ENCODE assay signal across 9 mouse cellular contexts in genomic region chr17:27656011-27656399, GRCm38 (mm10). TPM values are rescaled to one million over a fixed set of nuclear protein-coding genes. Genes with fewer than 3 reads are reported as not detected.
DNase-seq lines count a peak whose midpoint lies in the region; ATAC-seq and TF ChIP-seq lines count a peak whose summit lies in the region.
"Had no signal": no experiment of that assay in that cellular context is flagged by ENCODE, and none has a peak within 500 bp of the region (broad histone marks: within the 10 kb centered on the region; RNA-seq: fewer than 3 reads in every experiment).

No protein-coding gene starts in this region.

- H3K27me3 ChIP-seq in CH12.LX (replicated peaks), result peaks cover 8% of the 10 kb centered on the region
- H3K27me3 ChIP-seq in embryonic facial prominence, embryonic 15.5 days, result peaks cover 22% of the 10 kb centered on the region
- peaks cover 44% of the 10 kb centered on the region for H3K27me3 ChIP-seq in midbrain, embryonic 10.5 days (ENCODE audit: low read depth, poor library complexity, severe bottlenecking)
- H3K27me3 ChIP-seq in stomach, embryonic 15.5 days (replicated peaks), result peaks cover 31% of the 10 kb centered on the region

- peak overlapping the region; percentile 73 for H3K27ac ChIP-seq in CH12.LX (ENCODE audit: insufficient read depth, low read depth)
- no peak overlapping the region for H3K27ac ChIP-seq in embryonic facial prominence, embryonic 15.5 days (replicated peaks)
- H3K27ac ChIP-seq in midbrain, embryonic 10.5 days (replicated peaks), result peak overlapping the region; percentile 72
- H3K27ac ChIP-seq in stomach, embryonic 15.5 days, result no peak overlapping the region

- 3% methylated on average over 13 of the region's 14 CpGs for WGBS in embryonic facial prominence, embryonic 15.5 days
- 8% methylated on average over 14 of the region's 14 CpGs for WGBS in midbrain, embryonic 10.5 days
- WGBS in stomach, embryonic 15.5 days, result 6% methylated on average over 14 of the region's 14 CpGs

- no peak for TF ChIP-seq RAD21 in CH12.LX (IDR thresholded peaks at IDR 0.05; ENCODE audit: low read depth, low read length)

- 0 out of 2 replicates have a peak, but pooled peaks have one; percentile 13 for ATAC-seq in embryonic facial prominence, embryonic 15.5 days (ENCODE audit: insufficient number of reproducible peaks, low FRiP score, low TSS enrichment, low read depth)
- ATAC-seq in stomach, embryonic 15.5 days (ENCODE audit: insufficient read depth, low FRiP score, low read depth), result no peak

- peak overlapping the region; percentile 64 for H3K9ac ChIP-seq in CH12.LX (ENCODE audit: insufficient read depth, low read depth)
- no peak overlapping the region for H3K9ac ChIP-seq in embryonic facial prominence, embryonic 15.5 days
- H3K9ac ChIP-seq in stomach, embryonic 15.5 days, result no peak overlapping the region

- peak overlapping the region; percentile 54 to 72 (median 58) for H3K4me3 ChIP-seq in CH12.LX (replicated peaks in 1 of 3; ENCODE audit: low read depth in 2 of 3, low read length in 2 of 3, poor library complexity in 1 of 3)
- H3K4me3 ChIP-seq in embryonic facial prominence, embryonic 15.5 days (replicated peaks), result peak overlapping the region; percentile 50
- H3K4me3 ChIP-seq in midbrain, embryonic 10.5 days, result peak overlapping the region; percentile 69
- H3K4me3 ChIP-seq in stomach, embryonic 15.5 days (replicated peaks), result peak overlapping the region; percentile 38

- H3K4me2 ChIP-seq in CH12.LX (ENCODE audit: insufficient read depth, low read depth, poor library complexity, severe bottlenecking), result peak overlapping the region; percentile 84
- H3K4me2 ChIP-seq in embryonic facial prominence, embryonic 15.5 days (replicated peaks), result peak overlapping the region; percentile 96
- H3K4me2 ChIP-seq in stomach, embryonic 15.5 days, result peak overlapping the region; percentile 67

- TF ChIP-seq EP300 in CH12.LX (IDR thresholded peaks at IDR 0.05; ENCODE audit: low read length), result peak; percentile 51; the same call in 1 of the 2 replicates

- H3K79me2 ChIP-seq in CH12.LX (replicated peaks; ENCODE audit: control insufficient read depth, extremely low read depth, insufficient read depth, poor library complexity, severe bottlenecking), result no peaks in the 10 kb centered on the region

- in situ Hi-C loops in CH12.LX (cut with MboI; ENCODE audit: low pct_ligation_motif_present, low pct_unique_long_range_greater_than_20kb, low sequenced_read_pairs), result loop anchor here (10.0 kb wide), 1 partner anchor 69 kb away; the partner anchor contains the start of gene Spdef

- DNase-seq in A20 (ENCODE audit: low read depth, low spot score), result peak; percentile 80
- DNase-seq in CH12.LX (ENCODE audit: extremely low read depth), result peak; percentile 84
- DNase-seq in layer of hippocampus, adult 18-20 months (ENCODE audit: low spot score in 2 of 2), result peak; percentile 77 to 84
- no peak for DNase-seq in midbrain, embryonic 10.5 days (ENCODE audit: low spot score)
- DNase-seq in urinary bladder, postnatal 10 days (ENCODE audit: low spot score), result no peak
- no peak for DNase-seq in gastrocnemius, adult 18-20 months (ENCODE audit: low spot score)

- TF ChIP-seq POLR2A in CH12.LX (IDR thresholded peaks at IDR 0.05; ENCODE audit: low read depth, low read length), result no peak

- H3K9me3 ChIP-seq in CH12.LX (replicated peaks; ENCODE audit: low read length), result peaks cover 10% of the 10 kb centered on the region
- no peaks in the 10 kb centered on the region for H3K9me3 ChIP-seq in embryonic facial prominence, embryonic 15.5 days (replicated peaks)
- H3K9me3 ChIP-seq in midbrain, embryonic 10.5 days (replicated peaks), result no peaks in the 10 kb centered on the region
- H3K9me3 ChIP-seq in stomach, embryonic 15.5 days, result no peaks in the 10 kb centered on the region

- peaks cover 4 to 31% of the 10 kb centered on the region in 2 experiments for H3K4me1 ChIP-seq in CH12.LX (ENCODE audit: control insufficient read depth in 1 of 2, insufficient read depth in 2 of 2)
- peaks cover 18% of the 10 kb centered on the region for H3K4me1 ChIP-seq in embryonic facial prominence, embryonic 15.5 days
- H3K4me1 ChIP-seq in midbrain, embryonic 10.5 days, result peaks cover 19% of the 10 kb centered on the region
- H3K4me1 ChIP-seq in stomach, embryonic 15.5 days, result peaks cover 11% of the 10 kb centered on the region

- dilution Hi-C loops in CH12.LX (cut with MboI; ENCODE audit: extremely low pct_ligation_motif_present, extremely low pct_unique_long_range_greater_than_20kb, low sequenced_read_pairs), result no loop called here

- no peak for TF ChIP-seq CTCF in CH12.LX (conservative IDR thresholded peaks at IDR 0.05 in 1 of 2, IDR thresholded peaks at IDR 0.05 in 1 of 2; ENCODE audit: low read depth in 2 of 2, low read length in 2 of 2)

- peaks cover 0 to 6% of the 10 kb centered on the region in 2 experiments for H3K36me3 ChIP-seq in CH12.LX (replicated peaks in 1 of 2; ENCODE audit: control insufficient read depth in 1 of 2, insufficient read depth in 1 of 2, low read length in 1 of 2)
- H3K36me3 ChIP-seq in embryonic facial prominence, embryonic 15.5 days, result no peaks in the 10 kb centered on the region
- no peaks in the 10 kb centered on the region for H3K36me3 ChIP-seq in midbrain, embryonic 10.5 days
- no peaks in the 10 kb centered on the region for H3K36me3 ChIP-seq in stomach, embryonic 15.5 days

TF ChIP-seq in CH12.LX, 34 proteins besides CTCF, POLR2A, EP300 and RAD21 (continues in another document):
- TF ChIP-seq NELFE (IDR thresholded peaks at IDR 0.05; ENCODE audit: low read depth, low read length) (peak; percentile 49; the same call in 1 of the 2 replicates), MAZ (IDR thresholded peaks at IDR 0.05; ENCODE audit: low read depth, low read length) (peak; percentile 86), MAFK (IDR thresholded peaks at IDR 0.05; ENCODE audit: insufficient replicate concordance, low read length) (0 out of 2 replicates have a peak, but pooled peaks have one; percentile 14), TBP (conservative IDR thresholded peaks at IDR 0.05; ENCODE audit: low read depth, low read length) (0 out of 2 replicates have a peak, but pooled peaks have one; percentile 44), ZKSCAN1 (IDR thresholded peaks at IDR 0.05; ENCODE audit: borderline replicate concordance, low read depth, low read length) (no peak), UBTF (IDR thresholded peaks at IDR 0.05; ENCODE audit: low read depth, low read length) (0 out of 2 replicates have a peak, but pooled peaks have one; percentile 5), ELF1 (IDR thresholded peaks at IDR 0.05; ENCODE audit: low read depth, low read length) (peak; percentile 70; the same call in 1 of the 2 replicates), USF2 (conservative IDR thresholded peaks at IDR 0.05; ENCODE audit: low read depth, low read length) (no peak), SIN3A (IDR thresholded peaks at IDR 0.05; ENCODE audit: low read length) (peak; percentile 73; the same call in 1 of the 2 replicates), GABPA (IDR thresholded peaks at IDR 0.05; ENCODE audit: insufficient replicate concordance, low read depth, low read length) (no peak), ETS1 (conservative IDR thresholded peaks at IDR 0.05; ENCODE audit: low read depth, low read length) (peak; percentile 54), PAX5 (IDR thresholded peaks at IDR 0.05; ENCODE audit: low read length) (no peak), HCFC1 (IDR thresholded peaks at IDR 0.05; ENCODE audit: low read depth, low read length) (no peak), IRF4 (IDR thresholded peaks at IDR 0.05; ENCODE audit: low read depth, low read length) (no peak; the same call in 1 of the 2 replicates), CHD1 (IDR thresholded peaks at IDR 0.05; ENCODE audit: low read depth, low read length) (0 out of 2 replicates have a peak, but pooled peaks have one; percentile 14)

RNA-seq across cellular contexts. Expression of gene Pacsin1, which starts 0.7 kb away (rescaled TPM):
- total RNA-seq in CH12.LX (2012; rRNA removed) (11.4 and 13.2 TPM in 2 replicates), CH12.LX (2014; rRNA removed) (1.9 and 2.3 TPM in 2 replicates)
- polyA plus RNA-seq in CH12.LX (2012; ENCODE audit: insufficient read length, low read depth), result 14.0 and 15.9 TPM in 2 replicates
- 5.2 and 5.3 TPM in 2 replicates for polyA plus RNA-seq in embryonic facial prominence, embryonic 15.5 days (2015; fragmentation: Nextera tagmentation; extraction: Ambion mirVana)
- total RNA-seq in layer of hippocampus, adult 18-20 months (2021), result 100 to 1,000 TPM; 339 to 340 TPM
- polyA plus RNA-seq in midbrain, embryonic 10.5 days (2016; fragmentation: Nextera tagmentation; extraction: Ambion mirVana), result 3.1 and 3.3 TPM in 2 replicates
- 1.9 TPM in 2 replicates for polyA plus RNA-seq in stomach, embryonic 15.5 days (2015; fragmentation: Nextera tagmentation; extraction: Ambion mirVana)
- total RNA-seq in gastrocnemius, adult 18-20 months (2021), result under 1 TPM in 1 of 2 experiments, not detected in 1; 0.33 TPM

RNA-seq across cellular contexts. Expression of gene Rps10, which starts 19.5 kb away (rescaled TPM):
- total RNA-seq in CH12.LX (2012; rRNA removed), result 3,372 and 3,437 TPM in 2 replicates
- total RNA-seq in CH12.LX (2014; rRNA removed), result 2,694 and 3,351 TPM in 2 replicates
- polyA plus RNA-seq in CH12.LX (2012; ENCODE audit: insufficient read length, low read depth), result 2,297 and 2,522 TPM in 2 replicates
- polyA plus RNA-seq in embryonic facial prominence, embryonic 15.5 days (2015; fragmentation: Nextera tagmentation; extraction: Ambion mirVana), result 989 and 990 TPM in 2 replicates
- 100 to 1,000 TPM; 526 to 527 TPM for total RNA-seq in layer of hippocampus, adult 18-20 months (2021)
- polyA plus RNA-seq in midbrain, embryonic 10.5 days (2016; fragmentation: Nextera tagmentation; extraction: Ambion mirVana), result 731 and 876 TPM in 2 replicates
- polyA plus RNA-seq in stomach, embryonic 15.5 days (2015; fragmentation: Nextera tagmentation; extraction: Ambion mirVana), result 933 and 955 TPM in 2 replicates
- 100 to 1,000 TPM; 400 to 411 TPM for total RNA-seq in gastrocnemius, adult 18-20 months (2021)

RNA-seq across cellular contexts. Expression of gene RPS10-NUDT3, which starts 21.0 kb away (rescaled TPM):
- not detected in 2 replicates for total RNA-seq in CH12.LX (2012; rRNA removed)
- total RNA-seq in CH12.LX (2014; rRNA removed), result not detected in 2 replicates
- 30.3 and 54.1 TPM in 2 replicates for polyA plus RNA-seq in CH12.LX (2012; ENCODE audit: insufficient read length, low read depth)
- not detected in 2 replicates for polyA plus RNA-seq in embryonic facial prominence, embryonic 15.5 days (2015; fragmentation: Nextera tagmentation; extraction: Ambion mirVana)
- 1 to 10 TPM in 1 of 2 experiments, not detected in 1; 1.9 TPM for total RNA-seq in layer of hippocampus, adult 18-20 months (2021)
- not detected in 2 replicates for polyA plus RNA-seq in midbrain, embryonic 10.5 days (2016; fragmentation: Nextera tagmentation; extraction: Ambion mirVana)
- polyA plus RNA-seq in stomach, embryonic 15.5 days (2015; fragmentation: Nextera tagmentation; extraction: Ambion mirVana), result not detected in 2 replicates
- 1 to 10 TPM in 1 of 2 experiments, not detected in 1; 1.5 TPM for total RNA-seq in gastrocnemius, adult 18-20 months (2021)
- polyA plus RNA-seq: testis, adult 2 months had no signal

RNA-seq across cellular contexts. Expression of gene Nudt3, which starts 32.7 kb away (rescaled TPM):
- total RNA-seq in CH12.LX (2012; rRNA removed), result 69.2 and 81.9 TPM in 2 replicates
- 44.6 and 54.4 TPM in 2 replicates for total RNA-seq in CH12.LX (2014; rRNA removed)
- polyA plus RNA-seq in CH12.LX (2012; ENCODE audit: insufficient read length, low read depth), result 58.3 and 64.5 TPM in 2 replicates
- polyA plus RNA-seq in embryonic facial prominence, embryonic 15.5 days (2015; fragmentation: Nextera tagmentation; extraction: Ambion mirVana), result 98.7 and 99.3 TPM in 2 replicates
- 100 to 1,000 TPM; 521 to 525 TPM for total RNA-seq in layer of hippocampus, adult 18-20 months (2021)
- 90.0 and 109 TPM in 2 replicates for polyA plus RNA-seq in midbrain, embryonic 10.5 days (2016; fragmentation: Nextera tagmentation; extraction: Ambion mirVana)
- 78.6 and 79.3 TPM in 2 replicates for polyA plus RNA-seq in stomach, embryonic 15.5 days (2015; fragmentation: Nextera tagmentation; extraction: Ambion mirVana)
- total RNA-seq in gastrocnemius, adult 18-20 months (2021), result 100 to 1,000 TPM; 249 to 272 TPM

Comparison
In these comparisons a context has a peak if more than half of its experiments do, and no peak if none do; other contexts are left out.
1. DNase-seq: peak in A20 (single experiment), CH12.LX (single experiment) and layer of hippocampus, adult 18-20 months (2 of 2); none in midbrain, embryonic 10.5 days (single experiment), urinary bladder, postnatal 10 days (single experiment) and gastrocnemius, adult 18-20 months (single experiment).
2. H3K27ac ChIP-seq: peak in CH12.LX (single experiment) and midbrain, embryonic 10.5 days (single experiment); none in embryonic facial prominence, embryonic 15.5 days (single experiment) and stomach, embryonic 15.5 days (single experiment).
3. RNA of gene RPS10-NUDT3, which starts 21.0 kb away (polyA plus RNA-seq): 30.3 to 54.1 TPM in CH12.LX; not detected in embryonic facial prominence, embryonic 15.5 days, not detected in midbrain, embryonic 10.5 days and not detected in stomach, embryonic 15.5 days; every median in the first group is over 10 times any median in the second.
4. Peak in every context shown above with its lines, with median percentiles within 50 percentile points of each other: H3K4me2 ChIP-seq and H3K4me3 ChIP-seq.